Mouse (Mus musculus) bone marrow, adult 2 months (tissue): ENCODE data around the gene Tmie.

Experiments
- CTCF ChIP-seq: fragments of 200-500 bp; IDR thresholded peaks from 2 replicates; pipeline ENCODE4 v1.5.1; 2011; ENCODE audit warnings: low read length, control low read depth; ENCODE audit not compliant: control insufficient read depth, insufficient read depth
- POLR2A ChIP-seq: fragments of 200-500 bp; IDR thresholded peaks from 2 replicates; pipeline ENCODE4 v1.6.1; 2011; ENCODE audit warnings: low read depth, mild to moderate bottlenecking, control low read depth, low read length, borderline replicate concordance; ENCODE audit not compliant: control insufficient read depth

- no peak for TF ChIP-seq POLR2A
- TF ChIP-seq CTCF, result no peak
Measured at GRCm38 (mm10) chr9:110836112-110836511, 43.8 kb downstream of the Tmie start.
